8 mouse cellular contexts compared by ENCODE assay signal in the genomic region with DNA sequence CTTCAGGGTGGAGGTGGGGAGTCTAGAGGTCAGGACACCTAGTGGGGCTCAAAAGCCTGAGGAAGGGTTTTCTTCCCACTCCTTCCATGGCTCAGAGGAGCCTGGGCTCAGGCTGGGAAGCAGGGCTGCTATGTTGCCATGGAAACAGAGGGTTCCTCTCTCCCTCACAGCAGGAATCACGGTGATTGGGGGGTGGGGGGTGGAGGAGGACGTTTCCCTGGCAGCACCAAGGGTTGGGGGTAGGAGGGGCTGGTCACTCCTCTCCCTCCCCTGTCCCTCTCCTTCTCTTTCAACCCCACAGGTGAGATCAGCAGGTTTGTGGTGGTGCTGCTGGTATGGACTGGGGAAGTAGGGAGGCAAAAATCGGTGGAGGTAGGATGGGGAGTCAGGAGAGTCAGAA. TPM values are rescaled to one million over a fixed set of nuclear protein-coding genes. Genes with fewer than 3 reads are reported as not detected.
A peak's percentile ranks its signal among the peaks of the same experiment; 100 is the strongest.
DNase-seq lines count a peak whose midpoint lies in the region; ATAC-seq lines count a peak whose summit lies in the region.

No protein-coding gene starts in this region.

- DNase-seq in embryo, embryonic 10 days (ENCODE audit: low spot score), result peak; percentile 51
- peak; percentile 42 to 81 for DNase-seq in left cerebral cortex, postnatal 25 days (ENCODE audit: low spot score in 2 of 2)
- peak; percentile 62 for DNase-seq in retina, postnatal 1 day
- DNase-seq in adipocyte (ENCODE audit: low spot score), result no peak
- no peak for DNase-seq in lung, postnatal 4 days

- peak; percentile 66 for ATAC-seq in frontal cortex, adult (ENCODE audit: low TSS enrichment)
- no peak for ATAC-seq in megakaryocyte-erythroid progenitor cell, adult 5-6 weeks (replicated peaks; ENCODE audit: low FRiP score, low TSS enrichment, poor library complexity, severe bottlenecking)
- no peak for ATAC-seq in CD4-positive, CD25-positive, alpha-beta regulatory T cell, adult 4 months

- intact Hi-C loops in left cerebral cortex, postnatal 25 days (cut with DNase I), result no loop called here

RNA-seq across cellular contexts. Expression of gene Scmh1, which starts 40.4 kb away (rescaled TPM):
- total RNA-seq in left cerebral cortex, postnatal 25 days (2021), result 100 to 1,000 TPM; 102 to 113 TPM
- 27.6 and 65.7 TPM in 2 replicates for total RNA-seq in megakaryocyte-erythroid progenitor cell, adult 5-6 weeks (2014; fragmentation: Nextera tagmentation)
- total RNA-seq in megakaryocyte-erythroid progenitor cell, adult 5-6 weeks (2017), result 9.7 and 16.9 TPM in 2 replicates
- 10 to 100 TPM; 10.4 TPM for polyA plus RNA-seq in CD4-positive, CD25-positive, alpha-beta regulatory T cell, adult 4 months (2017; shearing (Covaris generic))

Comparison
In these comparisons a context has a peak if more than half of its experiments do, and no peak if none do; other contexts are left out.
1. DNase-seq: peak in embryo, embryonic 10 days (single experiment), left cerebral cortex, postnatal 25 days (2 of 2) and retina, postnatal 1 day (single experiment); none in adipocyte (single experiment) and lung, postnatal 4 days (0 of 2).